Mouse (Mus musculus): ENCODE results near the gene Lpar3.

DNA sequence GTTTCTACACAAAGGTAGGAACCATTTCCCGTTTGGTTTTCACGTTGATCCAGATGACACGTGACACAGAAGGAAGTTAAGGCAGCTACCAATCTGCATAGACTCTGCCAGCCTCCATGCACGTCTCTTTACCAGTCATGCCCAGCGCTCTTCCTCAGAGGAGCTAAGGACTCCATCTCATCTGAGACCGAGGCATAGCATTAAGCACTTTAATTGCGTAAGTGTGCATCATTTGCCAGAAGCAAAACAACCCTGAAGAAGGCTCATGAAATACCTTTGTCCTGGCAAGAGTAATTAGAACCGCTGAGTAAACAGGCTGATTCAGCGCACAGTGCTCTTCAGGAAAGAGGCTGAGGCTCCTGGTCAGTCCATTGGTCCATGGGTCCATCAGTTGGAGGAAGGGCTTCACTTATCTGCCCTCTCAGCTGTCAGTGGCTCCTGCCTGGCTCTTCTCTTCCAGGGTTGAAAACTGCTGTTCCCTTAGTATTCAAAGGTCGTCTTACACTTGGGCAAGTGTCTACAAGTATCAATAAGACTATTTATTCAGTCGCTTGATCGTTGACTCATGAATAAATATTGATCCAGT, 44.9 kb downstream of the Lpar3 start:
- TF ChIP-seq CTCF (IDR thresholded peaks at IDR 0.05; ENCODE audit: low read depth, low read length), result no peak
- no peak for TF ChIP-seq GATA1 (IDR thresholded peaks at IDR 0.05; ENCODE audit: borderline replicate concordance, low read length)
- no peak for TF ChIP-seq GATA2 (IDR thresholded peaks at IDR 0.05; ENCODE audit: borderline replicate concordance, low read depth, low read length)
- TF ChIP-seq POLR2AphosphoS5 (IDR thresholded peaks at IDR 0.05; ENCODE audit: insufficient replicate concordance, low read depth, low read length), result no peak
